Mouse (Mus musculus): ENCODE results near the gene Pla2g15.

- TF ChIP-seq CTCF (IDR thresholded peaks at IDR 0.05; ENCODE audit: low read depth) (no peak), EP300 (IDR thresholded peaks at IDR 0.05; ENCODE audit: low read depth) (no peak)
Measured at GRCm38 (mm10) chr8:106189162-106189561, 39.0 kb downstream of the Pla2g15 start.
